Mouse (Mus musculus) ES-Bruce4 (cell line): ENCODE data around the gene Lrrc66. TPM values are rescaled to one million over a fixed set of nuclear protein-coding genes. Genes with fewer than 3 reads are reported as not detected.
"Not testable (repeated sequence)": the region's sequence is repeated elsewhere in the genome, so short reads cannot be mapped to it uniquely, and the experiment has no call there.

Experiments
- H3K27ac ChIP-seq: 2 replicates; pipeline ENCODE4 v1.5.1; 2012; ENCODE audit warnings: low read length, inconsistent platforms; ENCODE audit not compliant: insufficient read depth
- H3K27me3 ChIP-seq: 2 replicates; pipeline ENCODE4 v1.6.1; 2012; ENCODE audit warnings: mild to moderate bottlenecking, low read length, inconsistent platforms; ENCODE audit not compliant: control insufficient read depth, poor library complexity, insufficient read depth, severe bottlenecking
- H3K36me3 ChIP-seq: 2 replicates; pipeline ENCODE4 v1.6.1; 2012; ENCODE audit warnings: inconsistent platforms, mild to moderate bottlenecking, low read length, moderate library complexity; ENCODE audit not compliant: control insufficient read depth, poor library complexity, insufficient read depth, severe bottlenecking
- H3K4me1 ChIP-seq: one replicate; pipeline ENCODE4 v1.8.1; 2011; ENCODE audit warnings: low read length; ENCODE audit not compliant: control insufficient read depth, insufficient read depth
- H3K4me3 ChIP-seq: 2 replicates; pipeline ENCODE4 v1.5.1; 2011; ENCODE audit warnings: low read depth, mild to moderate bottlenecking, low read length
- H3K9ac ChIP-seq: 2 replicates; pipeline ENCODE4 v1.6.1; 2012; ENCODE audit warnings: low read depth, mild to moderate bottlenecking, inconsistent platforms; ENCODE audit not compliant: poor library complexity, severe bottlenecking
- H3K9me3 ChIP-seq: replicated peaks from 2 replicates; pipeline ENCODE4 v1.6.1; 2012; ENCODE audit warnings: mild to moderate bottlenecking, low read length, inconsistent platforms; ENCODE audit not compliant: control insufficient read depth, poor library complexity, insufficient read depth, severe bottlenecking
- CTCF ChIP-seq: IDR thresholded peaks from one replicate; pipeline ENCODE4 v1.8.1; 2011; ENCODE audit warnings: low read depth, low read length
- EP300 ChIP-seq: IDR thresholded peaks from 2 replicates; pipeline ENCODE4 v1.6.1; 2011; ENCODE audit warnings: low read depth, low read length; ENCODE audit not compliant: insufficient read depth
- POLR2A ChIP-seq: IDR thresholded peaks from one replicate; pipeline ENCODE4 v1.8.1; 2011; ENCODE audit warnings: low read length; ENCODE audit not compliant: insufficient read depth
- polyA plus RNA-seq: library from polyadenylated mRNA; stranded (reverse); fragments of >200 nt; gene quantifications from 2 replicates; pipeline ENCODE4 v1.2.4, GENCODE M21; 2011; ENCODE audit warnings: low read depth; ENCODE audit not compliant: missing spikeins, insufficient read depth, insufficient read length

The Lrrc66 gene
- polyA plus RNA-seq, 1 experiment, result not detected

- TF ChIP-seq EP300, result no peak
- TF ChIP-seq CTCF, result no peak
- TF ChIP-seq POLR2A, result no peak
- no peaks in the 10 kb centered on the region; the same call in 1 of the 2 replicates for H3K27me3 ChIP-seq
- H3K9me3 ChIP-seq, result peaks cover 5% of the 10 kb centered on the region; the same call in 1 of the 2 replicates
- H3K4me3 ChIP-seq, result no peak overlapping the region
- no peak overlapping the region for H3K9ac ChIP-seq
- H3K27ac ChIP-seq, result no peak overlapping the region
- peaks cover 4% of the 10 kb centered on the region for H3K4me1 ChIP-seq
- H3K36me3 ChIP-seq, result no peaks in the 10 kb centered on the region
Observed at GRCm38 (mm10) chr5:73598943-73599695, 33.2 kb downstream of the Lrrc66 start.

DNA sequence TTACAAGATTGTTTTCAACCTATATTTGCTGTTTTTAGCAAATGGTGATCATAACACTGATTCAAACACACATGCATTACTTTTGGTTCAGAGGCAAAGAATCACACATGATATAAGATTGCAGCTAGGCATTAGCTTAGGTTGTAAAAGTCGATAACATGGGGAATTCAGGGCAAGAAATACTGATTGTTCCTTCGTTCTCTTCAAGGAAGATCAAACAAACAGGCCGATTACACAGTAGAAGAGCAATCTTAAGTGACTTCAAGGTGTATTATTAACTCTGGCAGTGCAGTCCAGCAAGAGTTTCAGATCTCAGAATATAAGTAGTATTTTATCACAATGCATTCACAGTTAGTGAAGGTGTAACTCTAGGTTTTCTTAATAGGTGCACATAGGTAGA, 45.2 kb downstream of the Lrrc66 start:
- Histone ChIP-seq H3K4me1 (no peaks in the 10 kb centered on the region), H3K4me3 (no peak overlapping the region), H3K27me3 (no peaks in the 10 kb centered on the region), H3K9me3 (no peaks in the 10 kb centered on the region), H3K36me3 (no peaks in the 10 kb centered on the region), H3K27ac (no peak overlapping the region), H3K9ac (no peak overlapping the region)
- TF ChIP-seq EP300 (no peak), CTCF (no peak), POLR2A (no peak)

DNA sequence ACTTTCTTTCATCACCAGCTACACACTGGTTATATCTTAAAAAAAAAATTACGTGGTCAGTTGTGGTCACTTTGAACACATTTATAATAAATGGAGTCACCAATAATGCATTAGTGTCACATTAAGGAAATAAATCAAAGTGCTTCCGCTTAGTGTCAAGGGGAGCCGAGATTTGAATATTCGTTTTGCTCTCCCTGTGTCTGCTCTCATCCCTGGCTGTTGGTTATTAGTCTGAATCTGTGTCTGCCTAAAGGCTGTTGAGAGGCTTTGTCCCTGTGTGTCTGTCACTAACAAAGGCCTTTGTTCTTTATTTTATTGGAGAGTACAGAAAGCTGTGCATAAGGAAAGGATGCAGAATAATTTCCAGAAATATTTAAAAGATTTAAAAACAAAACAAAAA, 45.7 kb downstream of the Lrrc66 start:
- no peak for TF ChIP-seq POLR2A
- TF ChIP-seq EP300, result no peak
- TF ChIP-seq CTCF, result no peak
- Histone ChIP-seq H3K9ac (no peak overlapping the region), H3K4me3 (no peak overlapping the region), H3K27ac (no peak overlapping the region), H3K9me3 (no peaks in the 10 kb centered on the region), H3K4me1 (no peaks in the 10 kb centered on the region), H3K27me3 (no peaks in the 10 kb centered on the region), H3K36me3 (no peaks in the 10 kb centered on the region)

DNA sequence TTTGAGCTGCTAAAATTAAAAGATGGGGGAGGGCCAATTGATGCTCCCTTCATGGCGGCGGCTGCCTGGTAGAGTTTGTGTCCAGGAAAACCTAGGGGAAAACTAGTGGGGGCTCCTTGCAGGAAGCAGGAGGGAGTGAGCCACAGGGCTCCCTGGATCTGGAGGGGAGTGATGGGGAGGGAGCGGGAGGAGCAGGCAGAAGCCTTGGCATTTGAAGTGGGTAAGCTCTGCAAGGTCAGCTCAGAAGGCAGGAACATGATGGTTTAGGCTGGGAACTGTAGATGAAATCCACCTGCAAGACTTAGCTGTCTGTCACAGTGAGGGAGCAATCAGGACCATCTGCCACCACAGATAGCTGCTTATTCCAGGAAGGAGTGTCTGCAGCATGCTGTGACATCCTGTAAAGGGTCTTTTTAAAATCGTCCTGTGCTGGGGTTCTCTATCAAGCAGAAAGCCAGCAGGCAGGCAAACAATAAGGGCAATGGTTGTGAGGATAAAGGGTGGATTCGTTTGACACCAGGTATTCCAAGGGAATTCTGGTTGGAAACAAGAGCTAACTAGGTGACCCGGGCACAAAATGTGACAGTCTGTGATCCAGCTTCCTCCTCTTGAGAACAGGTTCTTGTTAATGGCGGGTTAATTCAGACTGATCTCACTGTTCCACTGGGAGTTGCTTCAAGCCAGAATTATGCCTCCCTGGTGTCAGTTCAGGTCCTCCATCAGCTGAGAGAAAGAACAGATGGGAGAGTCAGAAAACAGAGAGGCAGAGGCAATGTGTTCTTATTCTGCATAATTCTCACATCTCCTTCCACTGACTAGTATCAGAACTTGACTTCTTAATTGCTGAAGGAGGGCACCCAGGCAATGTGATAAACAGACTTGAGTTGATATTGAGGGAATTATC, 46.9 kb downstream of the Lrrc66 start:
- H3K36me3 ChIP-seq, result no peaks in the 10 kb centered on the region
- H3K4me1 ChIP-seq, result no peaks in the 10 kb centered on the region
- H3K27ac ChIP-seq, result no peak overlapping the region
- no peak overlapping the region for H3K9ac ChIP-seq
- no peaks in the 10 kb centered on the region for H3K27me3 ChIP-seq
- H3K4me3 ChIP-seq, result no peak overlapping the region
- no peaks in the 10 kb centered on the region for H3K9me3 ChIP-seq
- no peak for TF ChIP-seq EP300

- not testable (repeated sequence) for H3K4me3 ChIP-seq, H3K9ac ChIP-seq, H3K9me3 ChIP-seq, H3K27ac ChIP-seq, H3K27me3 ChIP-seq, H3K36me3 ChIP-seq, H3K4me1 ChIP-seq
Observed at GRCm38 (mm10) chr5:73584011-73584410, 48.3 kb downstream of the Lrrc66 start.

- Histone ChIP-seq H3K4me1 (no peaks in the 10 kb centered on the region), H3K36me3 (no peaks in the 10 kb centered on the region), H3K4me3 (no peak overlapping the region), H3K9me3 (no peaks in the 10 kb centered on the region), H3K27ac (no peak overlapping the region), H3K27me3 (no peaks in the 10 kb centered on the region), H3K9ac (no peak overlapping the region)
- no peak for TF ChIP-seq EP300
- no peak for TF ChIP-seq POLR2A
- TF ChIP-seq CTCF, result no peak
Observed at GRCm38 (mm10) chr5:73578131-73578530, 54.2 kb downstream of the Lrrc66 start.
